Mouse (Mus musculus) lung, adult 2 months (tissue): ENCODE results near the gene Flrt1.

Experiments
- CTCF ChIP-seq: fragments of 200-500 bp; IDR thresholded peaks from 2 replicates; pipeline ENCODE4 v1.5.1; 2011; ENCODE audit warnings: mild to moderate bottlenecking, low read length, control low read depth; ENCODE audit not compliant: insufficient read depth
- POLR2A ChIP-seq: fragments of 200-500 bp; IDR thresholded peaks from 2 replicates; pipeline ENCODE4 v1.6.1; 2011; ENCODE audit warnings: low read depth, mild to moderate bottlenecking, control low read depth, low read length, borderline replicate concordance; ENCODE audit errors: extremely low read depth

- TF ChIP-seq POLR2A (no peak), CTCF (no peak)
Measured at GRCm38 (mm10) chr19:7103993-7104401, 1.5 kb downstream of the Flrt1 start.
